Comparison of ENCODE assay signal across 14 mouse cellular contexts in the genomic region with DNA sequence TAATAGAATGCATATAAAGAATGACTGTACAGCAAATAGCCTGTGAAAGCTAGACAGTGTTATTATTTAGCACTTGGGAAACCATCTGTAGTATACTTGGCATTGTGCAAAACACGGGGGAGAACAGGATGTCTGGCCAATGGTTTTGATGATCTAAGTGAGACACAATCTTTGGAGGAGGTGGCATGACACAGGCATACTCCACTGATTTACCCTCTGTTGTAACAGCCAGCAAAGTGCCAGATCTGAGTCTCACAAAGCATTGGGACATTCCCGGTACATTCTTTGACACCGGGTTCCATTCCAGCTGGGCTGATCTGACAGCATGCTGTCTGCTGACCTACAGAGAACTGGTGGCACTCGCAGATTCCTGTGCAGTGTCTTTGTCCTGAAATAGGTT.
DNase-seq lines count a peak whose midpoint lies in the region.
"Had no signal": no experiment of that assay in that cellular context is flagged by ENCODE, and none has a peak within 500 bp of the region (broad histone marks: within the 10 kb centered on the region; RNA-seq: fewer than 3 reads in every experiment).

No protein-coding gene starts in this region.

- no peaks in the 10 kb centered on the region for H3K4me1 ChIP-seq in midbrain, embryonic 10.5 days
- H3K4me1 ChIP-seq: intestine, embryonic 15.5 days; limb, embryonic 12.5 days; neural tube, embryonic 15.5 days had no signal

- no peaks in the 10 kb centered on the region for H3K27me3 ChIP-seq in midbrain, embryonic 10.5 days (ENCODE audit: low read depth, poor library complexity, severe bottlenecking)
- H3K27me3 ChIP-seq: intestine, embryonic 15.5 days; limb, embryonic 12.5 days; neural tube, embryonic 15.5 days had no signal

- WGBS in midbrain, embryonic 10.5 days, result 86% methylated on average over 4 of the region's 4 CpGs

- no peak overlapping the region for H3K27ac ChIP-seq in midbrain, embryonic 10.5 days (replicated peaks)
- H3K27ac ChIP-seq: intestine, embryonic 15.5 days; limb, embryonic 12.5 days; neural tube, embryonic 15.5 days had no signal

- DNase-seq in gastrocnemius, postnatal 25 days, result peak; percentile 5
- no peak for DNase-seq in gastrocnemius, postnatal 14 days
- DNase-seq in right cerebral cortex, adult 2 months (ENCODE audit: low spot score in 2 of 2), result peak; percentile 23 to 40
- no peak for DNase-seq in right cerebral cortex, postnatal 4 days
- peak; percentile 15 to 68 for DNase-seq in frontal cortex, postnatal 36 days (ENCODE audit: low spot score in 2 of 2)
- peak; percentile 64 for DNase-seq in telencephalon, adult 2 months (ENCODE audit: low read depth, low spot score)
- no peak for DNase-seq in midbrain, embryonic 10.5 days (ENCODE audit: low spot score)
- DNase-seq in ovary, postnatal 10 days (ENCODE audit: low spot score), result no peak
- DNase-seq: adrenal gland, adult 2 months; heart, postnatal 4 days; kidney, postnatal 25 days had no signal

- no peaks in the 10 kb centered on the region for H3K9me3 ChIP-seq in midbrain, embryonic 10.5 days (replicated peaks)
- H3K9me3 ChIP-seq: intestine, embryonic 15.5 days; limb, embryonic 12.5 days; neural tube, embryonic 15.5 days had no signal

- H3K36me3 ChIP-seq in midbrain, embryonic 10.5 days, result no peaks in the 10 kb centered on the region
- H3K36me3 ChIP-seq: intestine, embryonic 15.5 days; limb, embryonic 12.5 days; neural tube, embryonic 15.5 days had no signal

- intact Hi-C loops in gastrocnemius, postnatal 14 days (cut with DNase I; ENCODE audit: low total_unique reads), result no loop called here

- H3K4me3 ChIP-seq in midbrain, embryonic 10.5 days, result no peak overlapping the region
- H3K4me3 ChIP-seq: intestine, embryonic 15.5 days; limb, embryonic 12.5 days; neural tube, embryonic 15.5 days had no signal

Comparison
In these comparisons a context has a peak if more than half of its experiments do, and no peak if none do; other contexts are left out.
1. DNase-seq: peak in gastrocnemius, postnatal 25 days (single experiment), right cerebral cortex, adult 2 months (2 of 2), frontal cortex, postnatal 36 days (2 of 2) and telencephalon, adult 2 months (single experiment); none in gastrocnemius, postnatal 14 days (single experiment), right cerebral cortex, postnatal 4 days (single experiment), midbrain, embryonic 10.5 days (single experiment) and ovary, postnatal 10 days (single experiment).